Mouse (Mus musculus) layer of hippocampus, adult 18-20 months (tissue): ENCODE results near the gene Guca2a. TPM values are rescaled to one million over a fixed set of nuclear protein-coding genes. Genes with fewer than 3 reads are reported as not detected.
"Not testable (repeated sequence)": the region's sequence is repeated elsewhere in the genome, so short reads cannot be mapped to it uniquely, and the experiment has no call there.

ENCODE experiments used
- DNase-seq, 2 experiments: peaks; one replicate each; pipeline ENCODE4 v3.0.0; 2022; ENCODE audit warnings: low spot score in 2 of 2
- long read RNA-seq: library from polyadenylated mRNA; stranded (forward); transcript quantifications from one replicate; pipeline ENCODE4 v2.0.0, GENCODE M21; 2021
- total RNA-seq, 2 experiments: library from RNA; stranded (reverse); gene quantifications; 2 replicates each; pipeline ENCODE4 v1.2.3; 2021

Gene Guca2a
- total RNA-seq = not detected
- long read RNA-seq = 0 reads

GRCm38 (mm10) chr4:119637176-119637845 is at the start of gene Guca2a:
Gene Guca2a, plus strand, starts transcription at chr4:119637704.
- DNase-seq = no peak

DNA sequence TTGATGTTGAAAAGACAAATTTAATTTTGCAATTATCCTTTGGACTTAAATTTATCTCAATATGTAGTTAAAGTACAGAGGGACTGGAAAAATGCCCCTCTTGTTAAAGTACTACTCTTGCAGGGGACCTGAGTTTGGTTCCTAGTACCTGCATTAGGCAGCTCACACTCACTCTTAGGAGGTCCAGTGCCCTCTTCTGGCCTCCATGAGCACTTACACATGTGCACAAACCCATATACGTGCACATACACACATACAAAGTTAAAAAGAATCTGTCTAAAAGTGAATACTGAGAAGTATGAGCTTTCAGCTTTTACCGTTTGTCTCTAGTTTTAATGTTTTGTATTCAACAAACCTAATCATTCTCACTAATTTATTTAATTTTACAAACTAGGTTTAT is 49.5 kb upstream of the Guca2a start:
- DNase-seq = no peak

DNA sequence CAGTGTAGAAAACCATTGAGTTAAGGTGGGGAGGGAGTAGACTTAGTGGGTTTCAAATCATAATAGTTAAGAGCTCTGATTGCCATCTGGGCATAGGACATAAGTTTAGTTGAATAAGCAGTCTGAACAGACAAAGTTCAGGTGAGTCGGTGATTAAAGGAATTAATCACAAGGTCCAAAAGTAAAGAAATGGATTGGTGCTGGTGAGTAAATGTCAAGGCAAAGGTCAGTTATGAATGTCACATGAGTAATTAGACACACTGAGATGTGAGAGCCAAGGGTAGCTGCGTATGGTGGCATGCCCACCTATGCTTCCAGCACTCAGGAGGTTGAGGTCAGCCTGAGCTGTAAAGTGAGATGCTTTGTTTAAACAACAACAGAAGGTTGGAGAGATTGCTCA is 48.1 kb upstream of the Guca2a start:
- no peak for DNase-seq

DNA sequence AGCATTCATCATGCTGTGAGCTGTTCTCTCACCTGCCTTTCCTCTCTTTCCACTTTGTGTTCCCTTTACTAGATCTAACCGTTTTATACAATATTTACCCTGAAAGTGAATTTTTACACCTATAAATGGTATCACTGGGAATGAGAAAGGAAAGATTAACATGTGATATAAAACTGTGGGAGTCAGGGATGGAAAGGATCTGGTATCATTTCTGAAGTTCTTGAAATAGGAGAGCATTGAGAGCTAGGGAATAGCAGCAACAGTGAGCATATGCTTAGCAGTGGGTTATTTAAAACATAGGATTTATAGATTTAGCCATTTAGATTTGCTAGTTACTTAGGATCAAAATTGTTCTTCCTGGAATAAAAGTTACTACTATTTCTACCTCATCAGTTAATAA is 47.5 kb upstream of the Guca2a start:
- no peak for DNase-seq

DNA sequence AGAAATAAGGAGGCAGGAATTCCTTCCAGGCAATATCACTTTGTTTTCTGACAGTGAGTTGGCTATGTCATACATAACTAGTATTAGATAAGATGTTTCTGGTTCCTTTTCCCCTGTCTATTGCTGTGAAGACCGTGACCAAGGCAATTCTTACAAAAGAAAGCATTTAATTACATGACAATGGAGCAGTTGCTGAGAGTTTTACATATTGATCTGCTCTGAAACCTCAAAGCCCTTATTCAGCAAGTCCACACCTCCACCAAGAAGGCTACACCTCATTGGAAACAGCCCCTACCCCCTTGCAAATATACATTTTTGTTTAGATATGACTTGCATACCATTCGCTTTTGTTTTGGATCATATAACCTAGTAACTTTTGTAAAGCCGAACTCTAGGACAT is 45.0 kb upstream of the Guca2a start:
- DNase-seq = no peak

DNA sequence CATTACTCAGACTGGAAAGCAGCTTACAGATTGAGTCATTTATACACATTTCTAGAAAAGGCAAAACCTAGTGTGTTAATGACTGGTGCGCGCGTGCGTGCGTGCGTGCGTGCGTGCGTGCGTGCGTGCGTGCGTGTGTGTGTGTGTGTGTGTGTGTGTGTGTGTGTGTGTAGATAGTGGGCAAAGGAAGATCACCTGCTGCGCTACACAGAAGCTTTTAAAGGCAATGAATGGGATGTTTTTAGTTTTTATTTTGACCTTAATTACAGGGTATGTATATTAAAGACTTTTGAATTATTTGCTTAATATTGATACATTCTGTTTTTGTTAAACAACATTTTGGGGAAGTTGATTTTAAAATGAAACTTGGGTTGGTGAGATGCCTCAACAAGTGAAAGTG is 43.2 kb upstream of the Guca2a start:
- DNase-seq = no peak

- DNase-seq = no peak
These were observed 37.9 kb upstream of the Guca2a start for GRCm38 (mm10) chr4:119599605-119600004.

- DNase-seq = no peak
These were observed 28.0 kb upstream of the Guca2a start for GRCm38 (mm10) chr4:119609488-119609887.

GRCm38 (mm10) chr4:119614078-119614477 is 23.4 kb upstream of the Guca2a start:
- DNase-seq = no peak

DNA sequence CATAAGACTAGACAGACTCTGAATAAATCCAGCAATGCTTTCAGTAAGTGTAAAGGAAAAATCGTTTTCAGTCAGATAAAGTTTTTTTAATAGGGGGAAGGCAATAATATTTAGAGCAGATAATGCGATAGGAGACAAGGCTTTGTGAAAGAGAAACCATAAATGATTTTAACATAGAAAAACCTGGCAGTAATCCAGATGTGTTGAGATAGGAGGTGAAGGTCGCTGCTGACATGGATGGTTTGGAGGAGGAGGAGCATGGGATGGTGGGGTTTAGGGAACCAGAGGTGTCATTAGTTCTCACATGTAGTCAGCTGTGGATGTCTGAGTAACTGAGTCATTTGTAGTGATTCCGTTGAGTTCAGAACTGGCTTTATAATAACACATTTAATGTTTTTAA is 22.8 kb upstream of the Guca2a start:
- DNase-seq = no peak

DNA sequence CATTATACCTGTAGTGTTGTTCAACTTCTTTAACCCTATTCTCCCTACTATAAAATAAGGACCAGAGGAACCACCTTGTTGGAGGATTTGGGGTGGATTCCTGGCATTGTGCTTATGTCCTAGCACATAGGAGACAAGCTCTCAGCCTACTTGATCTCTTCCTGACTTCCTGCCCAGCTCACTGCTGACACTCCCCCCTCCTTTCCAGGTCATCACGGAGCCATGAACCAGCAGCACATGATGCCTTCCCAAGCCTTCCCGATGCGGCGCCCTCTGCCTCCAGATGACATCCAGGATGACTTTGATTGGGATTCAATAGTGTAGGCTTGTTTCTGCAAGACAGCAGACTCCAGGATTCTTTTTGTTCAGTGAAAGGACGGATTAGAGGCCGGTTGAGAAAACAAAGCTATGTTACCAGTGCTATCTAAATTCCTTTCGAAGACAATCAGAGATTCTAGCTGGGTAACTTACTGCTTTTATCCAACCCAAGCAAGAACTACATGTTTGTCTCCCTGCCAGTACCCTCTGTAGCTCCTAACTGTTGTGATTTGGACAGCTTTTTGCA is 11.3 kb upstream of the Guca2a start:
- no peak for DNase-seq

DNA sequence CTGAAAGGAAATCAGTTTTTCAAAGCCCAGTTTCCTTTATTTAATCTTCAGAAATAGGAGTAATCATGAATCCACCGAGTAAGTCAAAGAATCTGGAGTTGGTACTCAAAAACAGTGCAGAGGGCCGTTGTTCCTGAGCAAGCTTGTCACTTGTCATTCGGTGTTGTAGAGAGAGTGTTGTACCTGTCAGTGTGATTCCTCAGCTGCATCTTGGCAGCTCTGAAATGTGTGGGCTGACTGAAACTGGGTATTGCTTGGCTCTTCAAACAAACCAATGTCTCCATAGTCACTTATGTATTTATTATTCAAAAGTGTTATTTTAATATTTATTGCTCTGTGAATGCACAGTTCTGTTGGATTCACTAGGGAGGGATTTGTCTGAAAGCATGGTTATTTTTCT is 10.6 kb upstream of the Guca2a start:
- DNase-seq = no peak

DNA sequence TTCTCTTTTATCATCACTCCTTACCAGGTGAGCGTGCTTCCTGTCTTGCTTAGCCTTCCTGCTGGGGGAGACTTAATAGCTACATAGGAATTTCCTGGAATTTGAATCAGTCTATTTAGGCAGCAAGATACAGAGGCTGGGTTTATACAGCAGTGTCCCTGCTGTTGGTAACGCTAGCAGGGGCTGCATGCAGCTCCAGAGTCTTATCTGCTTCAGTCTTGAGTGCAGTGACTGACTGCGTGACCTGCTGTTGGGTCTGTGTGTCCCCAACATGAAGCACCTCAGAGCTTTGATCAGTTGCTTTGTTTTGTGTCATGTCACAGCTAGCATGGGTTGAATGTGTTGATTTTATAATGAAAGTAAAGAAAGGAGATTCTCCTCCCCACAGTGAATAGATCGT is 10.2 kb upstream of the Guca2a start:
- DNase-seq = no peak

DNA sequence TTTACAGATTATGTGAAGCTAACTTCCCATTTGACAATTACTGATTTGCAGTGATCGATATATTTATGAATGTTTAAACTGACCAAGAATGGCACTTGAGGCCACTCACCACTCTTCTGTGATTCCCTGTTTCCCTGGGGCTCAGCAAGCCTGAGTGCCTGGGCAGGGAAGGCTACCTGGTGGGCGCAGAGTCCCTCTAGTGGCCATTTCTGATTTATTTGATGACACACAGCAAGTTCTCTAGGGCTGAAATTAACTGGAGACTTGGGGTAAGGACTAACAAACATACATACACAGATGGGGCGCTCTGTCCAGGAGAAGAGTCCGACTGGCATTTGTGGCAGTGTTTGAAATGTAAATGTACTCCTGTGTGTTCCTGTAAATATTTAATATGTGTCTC is 9.1 kb upstream of the Guca2a start:
- DNase-seq = not testable (repeated sequence)

GRCm38 (mm10) chr4:119631115-119631919 is 6.2 kb upstream of the Guca2a start:
- peak; percentile 55 to 71 for DNase-seq

GRCm38 (mm10) chr4:119632721-119633120 is 4.8 kb upstream of the Guca2a start:
- no peak for DNase-seq

- DNase-seq = no peak
These were observed 4.2 kb upstream of the Guca2a start for GRCm38 (mm10) chr4:119633342-119633741.

- no peak for DNase-seq
These were observed 3.6 kb upstream of the Guca2a start for GRCm38 (mm10) chr4:119633948-119634347.

DNA sequence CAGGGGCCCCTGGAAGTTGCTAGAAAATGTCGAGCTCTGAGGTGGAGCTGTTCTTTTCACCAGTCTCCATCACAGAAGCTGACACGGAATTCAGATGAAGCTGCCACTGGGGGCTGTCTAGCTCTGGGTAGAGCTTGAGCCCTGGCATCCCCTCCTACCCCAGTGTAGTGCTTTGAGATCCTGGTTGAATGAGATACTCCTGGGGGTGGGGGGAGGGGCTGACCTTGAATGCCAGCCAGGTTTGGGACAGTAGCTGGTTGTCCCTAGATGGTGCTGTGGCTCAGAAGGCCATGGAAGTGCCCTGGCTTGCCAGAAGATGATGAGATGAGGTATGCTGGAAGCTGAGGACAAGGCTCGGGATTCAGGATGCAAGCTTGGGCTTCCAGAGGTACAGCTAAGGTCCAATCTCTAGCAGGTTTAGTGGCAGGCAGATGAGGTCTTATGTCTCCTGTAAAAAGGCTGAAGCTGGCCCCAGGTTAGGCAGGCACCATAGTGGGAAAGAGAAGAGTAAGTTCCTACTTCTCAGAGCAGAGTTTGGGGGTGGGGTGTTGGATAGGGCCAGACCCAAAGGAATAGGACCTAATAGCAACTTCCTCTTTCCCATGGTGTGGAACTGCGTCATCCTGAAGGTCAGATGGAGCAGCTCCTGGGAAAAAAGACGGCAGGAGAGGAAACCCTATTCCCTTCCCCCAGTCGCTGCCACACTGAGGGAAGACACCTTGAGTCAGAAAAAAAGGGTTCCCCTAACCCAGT is 2.4 kb upstream of the Guca2a start:
- DNase-seq = no peak

DNA sequence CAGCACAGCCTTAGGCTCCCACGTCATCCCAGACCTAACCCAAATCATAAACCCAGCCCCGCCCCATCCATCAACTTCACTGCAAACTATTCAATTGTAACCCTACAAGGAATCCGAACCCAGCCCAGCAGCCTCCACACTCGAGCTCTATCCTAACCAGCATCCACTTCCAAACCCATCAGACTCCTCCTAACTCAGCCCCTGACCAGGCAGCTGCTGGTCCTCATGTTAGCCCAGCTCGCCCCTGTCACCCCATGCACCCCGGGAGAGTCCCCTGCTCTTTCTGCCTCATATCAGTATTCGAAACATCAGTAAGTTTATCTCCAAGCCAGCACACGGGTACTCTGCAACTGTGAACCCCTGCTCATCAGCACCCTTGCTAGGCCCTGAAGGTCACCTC is 1.8 kb upstream of the Guca2a start:
- no peak for DNase-seq

DNA sequence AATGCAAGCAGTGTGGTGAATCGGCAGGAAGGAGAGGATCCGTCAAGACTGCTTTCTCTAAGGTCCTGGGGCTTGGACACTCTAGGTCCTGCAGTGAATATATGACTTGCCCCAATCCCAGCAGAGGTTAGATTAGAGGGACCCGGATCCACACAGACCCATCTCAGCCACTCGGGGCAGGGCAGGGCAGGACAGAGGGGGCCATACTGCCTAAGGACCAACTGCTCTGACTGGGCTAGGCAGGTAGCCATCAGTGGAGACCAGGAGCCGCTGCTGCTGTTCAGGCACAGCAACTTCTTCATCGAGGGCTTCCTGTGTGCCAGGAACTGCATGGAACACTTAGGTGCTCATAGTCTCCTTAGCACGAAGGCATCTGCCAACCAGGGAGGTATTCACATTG is 773 bp upstream of the Guca2a start:
- no peak for DNase-seq

GRCm38 (mm10) chr4:119637946-119638345 is 442 bp downstream of the Guca2a start:
- no peak for DNase-seq
